Mouse (Mus musculus): Measurements from ENCODE around the gene Phb2.

DNA sequence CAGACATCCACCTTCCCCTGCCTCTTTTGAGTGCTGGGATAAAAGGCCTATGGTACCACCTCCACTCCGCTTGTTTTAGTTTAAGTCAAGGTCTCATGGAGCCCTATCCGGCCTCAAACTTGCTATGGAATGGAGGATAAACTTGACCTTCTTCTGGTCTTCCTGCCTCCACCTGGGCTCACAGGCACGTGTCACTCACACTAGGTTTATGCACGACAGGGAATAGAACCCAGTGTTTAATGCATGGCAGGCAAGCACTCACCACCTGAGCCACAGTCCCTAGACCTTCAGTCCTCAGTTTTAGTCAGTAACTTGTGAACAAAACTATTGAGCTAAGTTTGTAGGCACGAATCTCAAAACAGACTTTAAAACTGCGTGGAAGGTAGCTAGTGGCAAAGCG, 18.9 kb downstream of the Phb2 start:
- TF ChIP-seq CTCF (IDR thresholded peaks at IDR 0.05; ENCODE audit: insufficient read depth, low read depth, low read length) (no peak), POLR2A (IDR thresholded peaks at IDR 0.05; ENCODE audit: insufficient read depth, low read depth, low read length) (no peak)

Measured in olfactory bulb, adult 2 months (tissue).